Mouse (Mus musculus) mesoderm, embryonic 11.5 days (tissue): Measurements from ENCODE around the gene Exoc4.
A peak's percentile ranks its signal among the peaks of the same experiment; 100 is the strongest.

Experiments used
- DNase-seq: peaks from one replicate; pipeline ENCODE4 v3.0.0-alpha.2; 2012; ENCODE audit warnings: low read depth, low spot score

The Exoc4 gene

DNA sequence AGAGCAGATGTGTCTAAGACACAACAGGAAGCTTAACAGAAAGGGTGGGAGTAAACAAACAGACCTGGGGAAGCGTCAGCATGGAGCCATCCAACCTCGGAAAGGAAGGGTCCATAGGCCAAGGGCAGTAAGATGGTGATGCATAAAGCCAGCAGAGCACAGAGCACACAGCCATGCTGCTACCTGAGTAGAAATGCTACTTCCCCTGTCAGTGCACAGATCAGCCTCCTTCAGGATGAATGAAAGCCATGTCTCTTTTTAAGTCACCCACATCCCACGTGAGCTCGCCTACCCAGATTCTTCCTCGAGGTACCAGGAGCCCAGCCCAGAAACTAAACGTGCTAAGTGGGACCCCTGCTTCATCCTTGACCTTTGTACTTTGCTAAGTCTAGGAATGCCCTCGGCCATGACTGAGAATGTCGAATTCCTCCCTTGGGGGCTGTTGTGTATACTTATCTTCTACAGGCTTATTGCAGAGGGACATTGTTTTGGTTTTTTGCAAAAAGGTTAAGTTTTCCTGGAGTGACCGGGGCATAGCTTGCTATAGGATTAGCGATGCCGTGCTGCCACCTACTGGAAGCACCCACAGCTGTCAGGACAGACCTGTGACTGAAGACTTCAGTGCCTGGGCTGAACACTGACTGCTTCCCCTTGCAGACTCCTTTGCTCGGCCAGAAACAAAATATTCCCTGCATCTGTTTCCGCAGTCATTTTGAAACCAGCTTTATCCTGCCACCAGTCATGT lies 680.6 kb downstream of the Exoc4 start:
- peak; percentile 84 for DNase-seq

DNA sequence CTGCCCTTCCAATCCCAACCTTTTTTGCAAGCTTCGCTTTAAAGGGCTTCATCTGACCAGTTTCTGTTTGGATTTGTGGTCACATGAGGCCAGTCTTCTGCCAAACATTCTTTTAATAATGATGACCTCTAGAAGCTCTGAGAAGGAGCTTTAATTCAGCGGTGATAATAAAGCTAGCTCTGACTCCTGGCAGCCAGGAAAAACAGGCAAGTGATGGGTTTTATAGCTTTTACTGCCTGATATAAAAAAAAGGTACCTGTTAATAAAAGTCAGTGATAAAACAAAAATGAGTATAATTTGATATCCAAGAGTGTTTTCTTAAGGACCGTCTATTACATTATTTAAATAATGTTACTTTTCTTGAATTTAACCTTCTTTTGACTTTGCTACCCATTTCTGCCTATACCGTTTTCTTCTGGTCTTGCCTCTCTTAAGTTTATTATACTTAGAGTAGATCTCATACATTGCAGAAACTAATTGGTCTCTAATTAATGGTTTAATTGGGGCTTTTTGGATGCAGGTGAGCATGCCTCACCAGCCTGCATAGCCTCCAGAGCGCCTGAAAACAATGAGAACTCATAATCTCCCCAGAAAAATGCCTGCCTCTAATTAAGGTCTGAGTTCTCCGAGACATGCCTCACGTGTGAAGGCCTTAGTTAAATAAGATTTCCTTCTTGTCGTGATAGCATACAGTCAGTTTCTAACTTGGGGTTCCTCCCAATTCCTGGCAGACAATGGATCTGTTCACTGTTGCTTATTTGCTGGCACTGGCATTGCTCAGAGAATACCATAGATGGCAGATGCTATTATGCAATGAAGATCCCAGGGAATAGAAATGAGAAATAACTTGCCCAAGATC lies 681.4 kb downstream of the Exoc4 start:
- no peak for DNase-seq

DNA sequence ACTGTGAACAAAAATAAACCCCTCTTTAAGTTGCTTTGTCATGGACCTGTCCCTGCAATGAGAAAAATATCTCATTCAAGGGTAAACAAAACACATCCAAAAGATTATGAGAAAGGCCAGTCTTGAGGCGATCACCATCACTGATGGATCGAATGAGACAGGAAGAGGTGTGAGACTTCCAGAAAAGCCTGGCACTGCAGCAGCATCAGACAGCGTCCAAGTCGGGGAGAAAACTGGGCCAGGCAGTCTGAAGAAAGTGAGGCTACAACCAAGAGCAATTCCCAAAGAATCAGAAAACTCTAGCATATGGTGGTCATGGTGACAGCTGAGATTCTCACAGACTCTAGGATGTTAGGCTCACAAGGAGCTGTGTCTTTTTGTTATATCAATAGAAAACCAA lies 689.0 kb downstream of the Exoc4 start:
- no peak for DNase-seq

DNA sequence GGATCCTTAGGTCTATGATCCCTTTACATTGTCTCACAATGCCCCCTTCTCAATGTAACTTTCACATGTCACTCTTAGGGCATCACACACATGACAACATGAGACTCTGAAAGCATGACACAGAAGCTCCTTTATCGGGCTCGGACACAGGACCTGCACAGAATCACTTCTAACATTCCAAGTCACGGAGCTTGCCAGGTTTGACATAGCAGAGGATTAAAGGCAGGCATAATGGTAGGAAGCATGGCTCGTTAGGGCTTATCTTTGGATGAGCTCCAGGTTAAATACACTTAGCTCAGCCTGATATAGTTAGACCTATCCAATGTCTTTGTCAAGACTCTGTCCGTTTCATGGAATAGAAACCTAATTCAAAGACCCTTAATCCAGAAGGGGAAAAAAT lies 690.3 kb downstream of the Exoc4 start:
- no peak for DNase-seq

DNA sequence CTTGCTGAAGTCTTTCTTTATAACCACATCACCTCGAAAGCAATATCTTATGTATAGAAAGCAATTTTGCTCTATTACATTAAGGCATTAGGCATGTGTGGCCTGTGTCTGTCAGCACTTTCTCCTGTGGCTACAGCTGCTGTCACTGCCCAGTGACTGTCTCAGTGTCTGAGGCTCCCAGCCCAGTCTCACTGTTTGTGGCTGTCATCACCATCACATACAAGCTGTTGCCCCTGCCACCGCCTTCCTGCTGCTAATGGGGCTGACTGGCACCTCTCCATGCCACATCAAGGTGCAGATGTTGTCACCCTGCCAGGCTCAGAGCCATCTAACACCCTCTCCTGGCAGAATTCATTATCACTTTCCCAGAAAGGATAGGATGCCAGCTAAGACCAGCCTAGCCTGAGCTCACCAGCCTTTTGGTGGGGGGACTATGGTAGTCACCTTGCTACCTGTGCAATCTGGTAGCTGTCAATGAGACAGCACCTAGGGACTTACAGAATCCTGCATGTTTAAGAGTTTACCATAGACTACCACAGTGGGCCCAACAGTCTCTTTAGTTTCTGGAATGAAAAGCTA lies 698.1 kb downstream of the Exoc4 start:
- DNase-seq, result no peak

DNA sequence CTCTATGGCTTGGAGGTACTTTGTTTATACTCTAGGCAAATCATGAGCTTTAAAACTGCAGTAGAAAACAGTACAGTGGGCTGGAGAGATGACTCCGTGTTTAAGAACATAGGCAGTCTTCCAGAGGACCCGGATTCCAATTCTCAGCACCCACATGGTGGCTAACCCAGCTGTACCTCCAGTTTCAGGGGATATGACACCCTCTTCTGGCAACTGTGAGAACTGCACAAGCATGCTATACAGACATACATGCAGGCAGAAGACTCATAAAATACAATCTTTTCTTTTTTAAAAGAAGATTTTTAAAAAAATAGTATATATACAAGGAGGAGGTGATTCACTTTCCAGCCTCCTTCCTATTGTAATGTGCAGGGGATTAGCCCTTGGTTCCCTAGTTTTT lies 701.2 kb downstream of the Exoc4 start:
- DNase-seq, result no peak

DNA sequence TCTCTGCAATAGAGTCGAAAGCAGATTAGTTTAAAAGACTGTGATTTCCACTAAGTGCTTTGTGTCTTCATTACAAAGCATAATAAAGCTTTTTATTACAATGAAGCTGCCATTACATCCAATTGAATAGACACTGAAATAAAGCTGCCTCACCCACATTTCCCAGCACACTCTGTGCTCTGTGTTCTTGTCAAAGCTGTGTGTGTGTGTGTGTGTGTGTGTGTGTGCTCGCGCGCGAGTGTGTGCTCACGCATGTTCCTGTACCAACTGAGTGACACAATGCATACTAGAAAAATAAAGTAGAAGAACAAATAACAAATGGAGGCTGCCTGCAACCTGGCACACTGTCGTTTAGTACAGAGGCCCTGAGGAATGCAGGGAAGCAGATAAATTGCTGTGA lies 706.6 kb downstream of the Exoc4 start:
- no peak for DNase-seq

DNA sequence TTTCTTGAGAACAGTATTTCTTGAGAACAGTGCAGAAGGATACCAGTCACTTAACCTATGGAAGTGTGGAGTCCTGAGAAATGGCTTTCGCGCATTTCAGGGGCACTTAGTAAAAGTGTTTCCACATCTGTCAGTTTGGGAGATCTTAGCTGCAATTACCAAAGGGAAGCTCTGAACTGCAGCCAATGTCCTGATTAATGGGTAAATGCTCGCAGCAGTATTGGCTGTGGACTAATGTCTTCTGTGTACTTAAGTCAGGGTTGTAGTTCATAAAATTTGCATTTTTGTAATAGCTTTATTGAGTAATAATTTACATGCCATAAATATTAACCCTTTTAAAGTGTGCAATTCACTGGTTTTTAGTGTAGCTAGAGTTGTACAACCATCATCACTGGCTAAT lies 709.4 kb downstream of the Exoc4 start:
- DNase-seq, result no peak

DNA sequence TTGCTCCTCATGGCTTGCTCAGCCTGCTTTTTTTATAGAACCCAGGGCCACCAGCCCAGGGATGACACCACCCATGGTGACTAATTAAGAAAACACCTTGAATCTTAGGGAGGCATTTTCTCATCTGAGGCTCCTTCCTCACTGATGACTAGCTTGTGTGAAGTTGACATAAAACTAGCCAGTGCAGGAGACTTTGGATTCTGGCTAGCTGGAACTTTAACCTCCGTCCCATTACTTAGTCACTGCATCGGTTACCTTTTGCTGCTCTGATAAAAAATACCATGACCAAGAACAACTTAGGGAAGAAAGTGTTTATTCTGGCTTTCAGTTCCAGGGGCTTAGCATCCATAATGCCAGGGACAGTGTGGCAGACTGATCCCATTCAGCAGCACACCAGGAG lies 711.9 kb downstream of the Exoc4 start:
- no peak for DNase-seq

DNA sequence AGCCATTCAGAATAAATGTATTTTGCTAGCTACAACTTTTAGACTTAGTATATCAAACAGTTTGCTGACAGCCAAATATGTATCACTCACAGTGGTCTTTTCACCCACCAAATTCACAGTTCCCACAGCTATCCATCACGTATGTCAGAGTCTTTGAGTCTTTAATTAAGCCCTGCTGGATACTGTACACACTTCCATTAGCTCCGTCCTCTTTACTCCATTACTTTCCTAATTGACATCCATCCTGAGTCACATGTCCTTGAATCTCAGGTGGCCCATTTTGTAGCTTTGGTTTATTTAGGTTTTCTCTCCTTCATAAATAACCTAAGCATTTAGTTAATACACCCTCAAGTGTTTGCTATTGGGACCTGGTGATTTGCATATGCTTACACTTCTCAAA lies 714.2 kb downstream of the Exoc4 start:
- no peak for DNase-seq

DNA sequence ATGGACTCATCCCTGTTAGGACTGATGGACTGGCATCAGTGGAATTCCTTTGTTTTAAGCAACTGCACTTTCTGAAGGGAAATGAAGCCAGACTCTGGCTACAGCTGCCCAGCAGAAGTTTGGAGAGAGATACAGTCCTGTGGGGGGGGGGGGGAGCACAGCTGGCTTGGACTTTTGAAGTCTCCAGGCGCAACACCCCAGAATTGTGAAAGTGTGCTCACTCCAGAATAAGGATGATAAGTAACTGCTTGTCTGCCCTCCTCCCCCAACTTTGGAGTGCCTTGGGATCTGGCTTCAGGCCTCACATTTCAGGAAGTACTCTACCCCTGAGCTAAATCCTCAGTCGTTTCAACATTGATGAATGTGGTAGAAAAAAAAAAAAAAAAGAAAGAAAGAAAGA lies 716.7 kb downstream of the Exoc4 start:
- peak; percentile 42 for DNase-seq

DNA sequence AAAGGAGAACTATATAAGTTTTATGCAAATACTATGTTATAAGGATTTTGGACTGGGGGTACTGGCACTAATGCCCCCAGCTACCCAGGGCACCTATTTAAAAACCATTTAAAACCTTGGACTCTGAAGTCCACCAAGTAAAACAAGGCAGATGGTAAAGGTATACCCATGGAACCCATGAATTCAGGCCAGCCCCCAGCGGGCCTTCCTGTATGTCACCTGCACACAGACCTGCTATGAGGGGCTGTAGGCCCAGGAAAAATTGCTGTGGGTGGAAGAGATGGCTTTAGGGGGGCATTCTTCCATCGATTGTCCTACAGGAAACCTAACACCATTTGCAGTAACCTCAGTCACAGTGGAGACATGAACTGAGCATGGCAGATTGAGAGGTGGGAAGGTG lies 719.9 kb downstream of the Exoc4 start:
- no peak for DNase-seq

DNA sequence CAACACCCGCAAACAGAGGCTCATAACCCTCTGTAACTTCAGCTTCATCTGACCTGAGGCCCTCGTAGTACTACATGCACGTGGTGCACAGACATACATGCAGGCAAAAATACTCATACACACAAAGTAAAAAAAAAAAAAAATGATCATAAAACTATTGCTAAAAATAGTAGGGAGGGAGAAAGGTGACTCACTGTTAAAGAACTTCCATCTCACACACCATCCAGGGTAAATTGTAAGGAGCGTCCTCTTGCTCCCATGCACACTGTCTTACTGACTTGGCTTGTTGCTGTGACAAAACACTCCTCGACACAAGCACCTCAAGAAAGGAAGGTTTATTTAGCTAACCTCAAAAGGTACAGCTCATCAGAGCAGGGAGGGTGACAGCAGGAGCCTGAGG lies 723.9 kb downstream of the Exoc4 start:
- no peak for DNase-seq

DNA sequence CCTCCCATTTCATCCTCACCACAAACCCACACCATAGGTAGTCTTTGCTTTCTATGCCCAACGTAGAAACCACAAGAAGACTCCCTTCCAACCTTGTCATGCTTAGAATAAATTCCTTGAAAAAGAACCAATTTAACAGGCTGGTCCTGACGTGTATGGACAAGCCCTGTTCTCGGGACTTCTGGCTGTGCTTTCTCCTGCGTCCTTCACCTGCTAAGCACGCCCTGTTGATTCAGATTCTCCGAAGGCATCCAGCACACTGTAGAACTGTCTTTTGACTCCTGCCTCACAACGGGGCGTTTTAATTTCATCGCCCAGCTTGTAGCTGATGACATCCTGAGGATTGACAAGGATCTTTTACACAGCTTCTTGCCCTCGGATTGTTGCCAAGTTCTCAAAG lies 727.7 kb downstream of the Exoc4 start:
- no peak for DNase-seq

DNA sequence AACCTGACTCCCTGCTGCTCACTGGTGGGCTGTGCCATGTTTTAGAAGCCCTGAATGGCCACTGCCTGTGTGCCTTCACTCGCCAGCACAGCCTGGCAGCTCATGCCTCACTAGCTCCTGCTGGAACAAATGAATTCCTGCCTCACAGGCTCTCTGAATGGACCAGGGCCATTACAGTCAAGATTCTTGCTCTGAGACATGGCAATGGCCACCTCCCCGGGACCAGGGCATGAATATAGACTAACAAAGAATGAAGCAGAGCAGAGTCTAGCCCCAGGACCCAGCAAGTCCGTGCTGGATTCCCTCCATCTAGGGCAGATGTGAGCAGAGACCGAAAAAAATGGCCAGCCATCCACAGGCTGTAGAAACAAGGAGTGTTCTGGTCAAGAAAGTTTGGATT lies 728.6 kb downstream of the Exoc4 start:
- DNase-seq, result no peak

DNA sequence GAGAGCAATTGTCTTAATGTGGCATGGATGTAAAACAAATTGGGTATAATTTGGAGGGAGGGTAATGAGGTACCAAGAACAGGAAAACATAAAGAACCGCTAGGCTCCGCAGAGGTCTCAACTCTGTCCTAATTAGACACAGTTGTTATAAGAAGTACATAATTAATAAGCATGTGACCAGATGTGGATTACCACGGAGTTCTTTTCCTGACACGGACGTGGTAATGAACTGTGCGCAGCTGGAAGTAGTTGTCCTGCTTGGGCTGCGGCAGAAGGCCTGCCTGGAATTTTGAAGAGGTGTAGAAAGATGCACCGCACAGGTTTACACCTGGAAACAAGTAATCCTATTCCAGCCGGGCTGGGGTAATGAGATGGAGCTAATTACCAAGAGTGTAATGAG lies 729.0 kb downstream of the Exoc4 start:
- DNase-seq, result no peak

DNA sequence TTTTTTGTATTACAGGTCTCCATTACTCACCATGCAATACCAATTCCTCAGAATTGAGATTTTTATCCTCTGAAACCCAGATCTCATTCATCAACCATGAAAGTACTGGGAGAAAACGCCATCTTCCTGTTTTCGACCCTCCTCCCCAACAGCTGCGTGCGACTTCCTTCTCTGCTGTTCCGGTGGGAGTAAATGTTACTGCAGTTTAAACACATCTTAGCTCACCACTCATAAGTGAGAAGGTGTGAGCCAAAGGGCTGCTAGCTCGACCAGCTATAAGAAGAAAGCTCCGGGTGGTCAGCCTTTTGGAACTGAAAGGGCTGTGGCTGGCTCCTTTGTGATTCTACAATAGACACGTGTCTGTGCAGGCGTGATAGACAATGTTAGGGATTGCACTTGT lies 733.8 kb downstream of the Exoc4 start:
- no peak for DNase-seq

DNA sequence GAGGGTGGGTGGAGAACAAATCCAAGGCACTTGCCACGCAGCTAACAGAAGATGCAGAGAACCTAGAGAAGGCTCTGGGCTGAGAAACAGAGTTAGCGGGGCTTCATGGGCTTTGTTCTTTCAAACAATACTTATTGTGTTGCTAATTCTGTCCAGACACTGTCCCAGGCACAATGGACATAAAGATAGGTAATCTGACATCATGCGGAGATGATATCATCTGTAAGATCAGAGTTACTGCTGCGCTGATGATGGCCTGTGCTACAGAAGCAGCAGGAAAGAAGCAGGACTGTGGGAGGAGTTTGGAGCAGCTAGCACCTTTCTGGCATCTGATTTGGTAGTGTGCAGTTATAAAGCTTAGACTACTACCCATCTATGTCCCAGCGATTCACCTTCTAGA lies 738.2 kb downstream of the Exoc4 start:
- no peak for DNase-seq

DNA sequence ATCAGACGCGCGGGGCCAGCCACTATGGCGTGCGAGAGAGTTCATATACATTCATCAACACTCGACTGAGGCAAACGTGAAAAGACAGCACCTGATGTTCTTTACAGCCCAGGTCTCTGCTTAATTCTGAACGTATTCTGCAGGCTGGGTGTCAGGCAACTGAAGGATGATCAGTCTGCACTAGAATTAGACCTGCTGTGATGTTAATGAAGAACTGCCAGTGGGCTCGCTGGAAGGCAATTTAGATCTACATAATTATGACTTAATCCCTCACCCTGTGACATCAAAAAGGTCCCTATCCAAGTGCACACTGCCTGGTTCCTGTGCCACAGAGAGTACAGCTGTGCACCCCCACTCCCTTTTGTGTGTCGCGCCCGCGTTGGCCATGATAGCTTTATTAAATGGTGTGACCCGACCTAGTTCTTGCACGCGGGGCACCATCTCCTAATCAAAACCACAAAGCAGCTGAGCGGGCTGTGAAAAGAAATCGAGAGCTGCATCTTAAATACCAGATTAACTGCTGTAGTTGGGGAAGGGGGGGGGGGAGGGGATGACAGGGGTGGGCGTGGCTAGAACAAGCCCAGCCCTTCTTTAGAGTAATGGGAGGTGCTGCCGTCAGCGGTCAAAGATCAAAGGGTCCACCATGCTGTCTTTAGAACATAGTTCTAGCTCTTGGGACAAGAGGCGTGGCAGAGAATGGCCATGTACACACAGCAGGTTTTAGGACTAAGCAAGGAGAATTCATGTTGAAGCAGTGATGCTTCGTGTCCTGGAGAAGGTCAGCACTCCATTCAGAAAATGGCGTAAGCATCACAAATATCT lies 743.5 kb downstream of the Exoc4 start:
- DNase-seq, result peak; percentile 20

DNA sequence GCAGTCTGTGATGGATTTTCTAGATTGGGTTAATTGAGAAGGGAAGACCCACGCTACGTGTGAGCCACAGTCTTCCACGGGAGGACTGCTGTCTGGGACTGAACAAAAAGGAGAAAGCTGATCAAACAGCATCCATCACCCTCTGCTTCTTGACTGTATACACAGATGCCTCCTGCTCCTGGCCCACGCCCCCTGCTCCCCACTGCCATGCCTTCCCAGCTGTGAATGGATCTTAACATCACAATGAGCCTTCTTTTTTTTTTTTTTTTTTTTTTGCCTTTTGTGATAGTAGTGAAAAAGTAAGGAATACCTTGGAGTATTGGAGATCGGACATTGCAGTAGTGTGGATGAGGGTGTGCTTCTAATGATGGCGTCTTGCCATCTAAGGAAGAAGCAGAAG lies 745.0 kb downstream of the Exoc4 start:
- no peak for DNase-seq

DNA sequence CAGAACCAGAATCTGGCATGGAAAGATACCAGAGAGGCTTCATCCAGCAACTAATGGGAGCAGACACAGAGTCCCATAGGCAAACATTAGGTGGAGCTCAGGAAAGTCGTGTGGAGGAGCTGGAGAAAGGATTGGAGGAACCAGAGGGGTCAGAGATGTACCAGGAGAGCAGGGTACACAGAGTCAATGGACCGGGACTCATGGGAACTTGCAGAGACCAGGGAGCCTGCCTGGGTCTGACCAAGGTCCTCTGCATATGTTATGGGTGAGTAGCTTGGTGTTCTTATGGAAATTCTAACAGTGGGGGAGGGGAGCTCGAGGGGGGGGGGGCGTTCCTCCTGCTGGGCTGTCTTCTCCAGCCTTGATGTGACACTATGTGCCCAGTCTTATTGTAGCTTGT lies 749.7 kb downstream of the Exoc4 start:
- no peak for DNase-seq

DNA sequence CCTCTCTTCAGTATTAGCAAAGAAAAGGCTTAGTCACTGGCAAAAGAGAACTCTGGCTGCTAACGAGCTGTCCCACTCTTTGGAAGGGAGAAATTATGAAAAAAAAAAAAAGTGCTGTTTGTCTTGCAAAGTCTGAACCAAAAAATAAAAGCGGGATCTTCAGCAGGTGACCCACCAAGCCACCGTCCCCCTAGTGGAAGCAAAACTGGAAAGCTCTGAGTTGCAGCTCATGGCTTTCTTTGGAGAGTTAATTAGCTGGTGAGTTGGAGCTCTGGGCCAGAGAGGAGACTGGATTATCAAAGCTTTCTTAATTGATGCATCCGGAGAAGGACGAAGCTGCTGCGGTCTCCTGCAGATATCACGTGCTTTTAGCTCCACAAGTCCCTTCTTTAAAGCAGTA lies 750.6 kb downstream of the Exoc4 start:
- no peak for DNase-seq
